Mouse (Mus musculus) CH12.LX (cell line): ENCODE measurements around the gene Col23a1. TPM values are rescaled to one million over a fixed set of nuclear protein-coding genes. Genes with fewer than 3 reads are reported as not detected.

ENCODE experiments used
- DNase-seq: peaks from one replicate; pipeline ENCODE4 v3.0.0-alpha.2; 2013; ENCODE audit errors: extremely low read depth
- H3K27ac ChIP-seq: 2 replicates; pipeline ENCODE4 v1.5.1; 2012; ENCODE audit warnings: low read depth, mild to moderate bottlenecking, control low read depth, moderate library complexity; ENCODE audit not compliant: insufficient read depth
- H3K27me3 ChIP-seq: replicated peaks from 2 replicates; pipeline ENCODE3; 2012; ENCODE audit warnings: inconsistent platforms
- H3K36me3 ChIP-seq, 2 experiments: replicated peaks in 1 of 2; 2 replicates each; pipeline versions ENCODE3 to v1.6.1; 2012; ENCODE audit warnings: inconsistent platforms in 1 of 2, low read length in 1 of 2, mild to moderate bottlenecking in 1 of 2, mixed read lengths in 1 of 2, moderate library complexity in 1 of 2; ENCODE audit not compliant: control insufficient read depth in 1 of 2, insufficient read depth in 1 of 2
- H3K4me1 ChIP-seq, 2 experiments: 2 replicates each; pipeline ENCODE4 v1.6.1; 2012; ENCODE audit warnings: inconsistent platforms in 1 of 2, moderate library complexity in 1 of 2; ENCODE audit not compliant: insufficient read depth in 2 of 2, control insufficient read depth in 1 of 2
- H3K4me2 ChIP-seq: 2 replicates; pipeline ENCODE4 v1.6.1; 2012; ENCODE audit warnings: low read depth, mild to moderate bottlenecking, control low read depth; ENCODE audit not compliant: poor library complexity, insufficient read depth, severe bottlenecking
- H3K4me3 ChIP-seq, 3 experiments: fragments of 150-350 bp in 1 of 3; sonication (generic) in 1 of 3; replicated peaks in 1 of 3; 2 replicates each; pipeline versions ENCODE3 to v1.5.1; 2011 to 2012; ENCODE audit warnings: low read depth in 2 of 3, low read length in 2 of 3, mild to moderate bottlenecking in 2 of 3, moderate library complexity in 2 of 3, control low read depth in 1 of 3, improper control_type of control experiment in 1 of 3, inconsistent platforms in 1 of 3, mixed read lengths in 1 of 3; ENCODE audit not compliant: poor library complexity in 1 of 3
- H3K79me2 ChIP-seq: replicated peaks from 2 replicates; pipeline ENCODE4 v1.6.1; 2012; ENCODE audit warnings: mild to moderate bottlenecking, moderate library complexity; ENCODE audit not compliant: control insufficient read depth, poor library complexity, insufficient read depth, severe bottlenecking; ENCODE audit errors: extremely low read depth
- H3K9ac ChIP-seq: 2 replicates; pipeline ENCODE4 v1.6.1; 2012; ENCODE audit warnings: low read depth, mild to moderate bottlenecking, control low read depth, moderate library complexity; ENCODE audit not compliant: insufficient read depth
- H3K9me3 ChIP-seq: replicated peaks from 2 replicates; pipeline ENCODE3; 2012; ENCODE audit warnings: low read length, inconsistent platforms, mixed read lengths
- BHLHE40 ChIP-seq: IDR thresholded peaks from 2 replicates; pipeline ENCODE4 v1.6.1; 2011; ENCODE audit warnings: mild to moderate bottlenecking, low read depth, low read length, improper control_type of control experiment
- CHD2 ChIP-seq: IDR thresholded peaks from 2 replicates; pipeline ENCODE4 v1.6.1; 2011; ENCODE audit warnings: low read length, improper control_type of control experiment
- E2F4 ChIP-seq: IDR thresholded peaks from 2 replicates; pipeline ENCODE4 v1.6.1; 2011; ENCODE audit warnings: low read depth, low read length, improper control_type of control experiment; ENCODE audit not compliant: insufficient replicate concordance
- ELF1 ChIP-seq: IDR thresholded peaks from 2 replicates; pipeline ENCODE4 v1.6.1; 2014; ENCODE audit warnings: low read depth, mild to moderate bottlenecking, inconsistent platforms, low read length, improper control_type of control experiment
- ETS1 ChIP-seq: conservative IDR thresholded peaks from 2 replicates; pipeline ENCODE4 v1.6.1; 2012; ENCODE audit warnings: low read depth, mild to moderate bottlenecking, inconsistent platforms, low read length, improper control_type of control experiment, moderate library complexity
- HCFC1 ChIP-seq: IDR thresholded peaks from 2 replicates; pipeline ENCODE4 v1.6.1; 2012; ENCODE audit warnings: low read depth, mild to moderate bottlenecking, inconsistent platforms, low read length, improper control_type of control experiment
- JUN ChIP-seq: IDR thresholded peaks from 2 replicates; pipeline ENCODE4 v1.6.1; 2011; ENCODE audit warnings: low read depth, mild to moderate bottlenecking, low read length, improper control_type of control experiment, moderate library complexity; ENCODE audit not compliant: insufficient read depth
- MAZ ChIP-seq: IDR thresholded peaks from 2 replicates; pipeline ENCODE4 v1.6.1; 2012; ENCODE audit warnings: low read depth, mild to moderate bottlenecking, inconsistent platforms, low read length, improper control_type of control experiment, moderate library complexity
- MEF2A ChIP-seq: IDR thresholded peaks from 2 replicates; pipeline ENCODE4 v1.6.1; 2014; ENCODE audit warnings: low read depth, mild to moderate bottlenecking, inconsistent platforms, low read length, improper control_type of control experiment, borderline replicate concordance
- MXI1 ChIP-seq: IDR thresholded peaks from 2 replicates; pipeline ENCODE4 v1.6.1; 2011; ENCODE audit warnings: mild to moderate bottlenecking, low read depth, low read length, improper control_type of control experiment
- NRF1 ChIP-seq: IDR thresholded peaks from 2 replicates; pipeline ENCODE4 v1.6.1; 2014; ENCODE audit warnings: low read depth, mild to moderate bottlenecking, inconsistent platforms, low read length, improper control_type of control experiment, moderate library complexity
- PAX5 ChIP-seq: IDR thresholded peaks from 2 replicates; pipeline ENCODE4 v1.6.1; 2012; ENCODE audit warnings: low read length, inconsistent platforms, mixed read lengths
- POLR2A ChIP-seq: IDR thresholded peaks from 2 replicates; pipeline ENCODE4 v1.6.1; 2011; ENCODE audit warnings: low read depth, mild to moderate bottlenecking, improper control_type of control experiment, low read length
- RCOR1 ChIP-seq: conservative IDR thresholded peaks from 2 replicates; pipeline ENCODE4 v1.6.1; 2012; ENCODE audit warnings: low read depth, mild to moderate bottlenecking, inconsistent platforms, low read length, improper control_type of control experiment
- SIN3A ChIP-seq: IDR thresholded peaks from 2 replicates; pipeline ENCODE4 v1.6.1; 2012; ENCODE audit warnings: low read length, improper control_type of control experiment, inconsistent platforms
- USF1 ChIP-seq: IDR thresholded peaks from 2 replicates; pipeline ENCODE4 v1.6.1; 2014; ENCODE audit warnings: low read depth, mild to moderate bottlenecking, inconsistent platforms, low read length, improper control_type of control experiment
- ZC3H11A ChIP-seq: IDR thresholded peaks from 2 replicates; pipeline ENCODE4 v1.6.1; 2012; ENCODE audit warnings: low read depth, mild to moderate bottlenecking, inconsistent platforms, low read length, improper control_type of control experiment
- ZKSCAN1 ChIP-seq: IDR thresholded peaks from 2 replicates; pipeline ENCODE4 v1.6.1; 2012; ENCODE audit warnings: low read depth, inconsistent platforms, low read length, improper control_type of control experiment, borderline replicate concordance
- ZNF384 ChIP-seq: IDR thresholded peaks from 2 replicates; pipeline ENCODE4 v1.6.1; 2012; ENCODE audit warnings: low read depth, low read length, improper control_type of control experiment, inconsistent platforms
- dilution Hi-C: fragments of 300-500 bp; cut with MboI; formaldehyde crosslinking; loops from 2 replicates; pipeline ENCODE4 v1.14.3; 2020; ENCODE audit warnings: low sequenced_read_pairs; ENCODE audit not compliant: extremely low pct_unique_long_range_greater_than_20kb, extremely low pct_ligation_motif_present
- in situ Hi-C: fragments of 300-500 bp; cut with MboI; formaldehyde crosslinking; loops from 3 replicates; pipeline ENCODE4 v1.14.3; 2019; ENCODE audit warnings: low sequenced_read_pairs, low pct_ligation_motif_present, low pct_unique_long_range_greater_than_20kb, mixed read lengths
- polyA plus RNA-seq: library from polyadenylated mRNA; unstranded; fragments of >175 nt; gene quantifications from 2 replicates; pipeline ENCODE4 v1.2.1, GENCODE M21; 2012; ENCODE audit warnings: low read depth; ENCODE audit not compliant: insufficient read length
- total RNA-seq, 2 experiments: library from RNA; depleted of rRNA; stranded (reverse); fragments of 300-350 nt in 1 of 2; fragments of >200 nt in 1 of 2; gene quantifications; 2 replicates each; pipeline ENCODE4 v1.2.3; 2012 to 2014

Gene Col23a1
- total and polyA plus RNA-seq, 3 experiments = 0.04 to 0.20 (median 0.08) TPM

DNA sequence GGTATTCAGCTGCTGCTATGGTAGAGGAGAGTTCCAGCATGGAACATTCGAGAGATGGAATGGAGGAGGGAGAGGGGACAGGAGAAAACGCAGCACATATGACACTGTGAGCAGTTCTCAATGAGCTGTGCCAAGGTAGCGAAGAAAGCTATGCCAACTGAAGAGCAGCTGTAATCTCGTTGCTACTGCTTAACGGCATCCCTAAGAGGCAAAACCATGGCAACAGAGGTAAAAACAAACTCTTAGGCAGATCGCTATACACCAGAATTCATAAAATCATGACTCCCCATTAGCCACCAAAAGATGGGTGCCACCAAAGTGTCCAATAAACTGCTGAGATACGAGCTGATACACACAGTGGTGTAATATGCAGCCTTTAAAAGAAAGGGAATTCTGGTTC is 160.2 kb downstream of the Col23a1 start:
- Histone ChIP-seq H3K4me2 (no peak overlapping the region), H3K36me3 (no peaks in the 10 kb centered on the region), H3K27me3 (peaks cover 73% of the 10 kb centered on the region), H3K4me3 (no peak overlapping the region), H3K9me3 (no peaks in the 10 kb centered on the region), H3K79me2 (no peaks in the 10 kb centered on the region), H3K27ac (no peak overlapping the region)
- dilution Hi-C loops = no loop called here
- TF ChIP-seq POLR2A = no peak
- TF ChIP-seq NRF1 = no peak
- no peak for TF ChIP-seq MEF2A
- no peak for TF ChIP-seq ETS1
- TF ChIP-seq ZC3H11A = no peak
- TF ChIP-seq HCFC1 = no peak
- TF ChIP-seq PAX5 = no peak
- TF ChIP-seq USF1 = no peak
- no peak for TF ChIP-seq ELF1
- TF ChIP-seq JUN = no peak
- no peak for TF ChIP-seq RCOR1
- no peak for TF ChIP-seq ZKSCAN1
- TF ChIP-seq CHD2 = no peak
- TF ChIP-seq E2F4 = no peak
- no peak for TF ChIP-seq ZNF384
- TF ChIP-seq MAZ = no peak
- no peak for TF ChIP-seq SIN3A
- TF ChIP-seq BHLHE40 = no peak
- TF ChIP-seq, all 38 proteins: peak for 0
- H3K9ac ChIP-seq = no peak overlapping the region
- no peak for DNase-seq
- H3K4me1 ChIP-seq = peaks cover 0 to 4% of the 10 kb centered on the region in 2 experiments; a peak in 1 of 4 replicates
- in situ Hi-C loops = no loop called here

DNA sequence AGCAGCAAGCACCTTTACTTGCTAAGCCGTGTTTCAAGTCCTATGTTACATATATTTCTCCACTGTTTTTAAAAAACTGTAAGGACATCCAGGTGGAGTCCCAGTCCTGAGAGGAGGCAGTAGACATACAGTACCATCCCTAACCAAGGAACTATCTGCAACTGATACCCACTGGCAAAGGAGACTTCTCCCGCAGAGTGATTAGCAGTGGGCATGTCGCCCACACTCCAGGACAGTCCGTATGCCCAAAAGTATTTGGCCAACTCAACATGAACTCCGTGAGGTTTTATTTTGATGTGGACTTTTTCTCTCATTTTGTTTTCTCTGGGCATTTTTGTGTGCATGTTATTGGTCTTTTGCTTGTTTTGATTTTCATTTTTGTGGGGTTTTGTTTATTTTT is 161.6 kb downstream of the Col23a1 start:
- Histone ChIP-seq H3K4me1 (peaks cover 0 to 7% of the 10 kb centered on the region in 2 experiments; a peak in 2 of 4 replicates), H3K9me3 (no peaks in the 10 kb centered on the region), H3K27ac (no peak overlapping the region), H3K9ac (no peak overlapping the region), H3K4me3 (no peak overlapping the region), H3K27me3 (peaks cover 69% of the 10 kb centered on the region), H3K79me2 (no peaks in the 10 kb centered on the region), H3K4me2 (no peak overlapping the region), H3K36me3 (no peaks in the 10 kb centered on the region)
- TF ChIP-seq RCOR1 (no peak), MXI1 (no peak)
- DNase-seq = no peak
- dilution Hi-C loops = no loop called here
- in situ Hi-C loops = no loop called here
